Mouse (Mus musculus): ENCODE measurements at regions not wholly inside any gene's neighbourhood (a gene's known extent, or its start where the extent isn't known, plus 50 kb on each side); places are given as distances from the start of the nearest gene placed in this dataset.

DNA sequence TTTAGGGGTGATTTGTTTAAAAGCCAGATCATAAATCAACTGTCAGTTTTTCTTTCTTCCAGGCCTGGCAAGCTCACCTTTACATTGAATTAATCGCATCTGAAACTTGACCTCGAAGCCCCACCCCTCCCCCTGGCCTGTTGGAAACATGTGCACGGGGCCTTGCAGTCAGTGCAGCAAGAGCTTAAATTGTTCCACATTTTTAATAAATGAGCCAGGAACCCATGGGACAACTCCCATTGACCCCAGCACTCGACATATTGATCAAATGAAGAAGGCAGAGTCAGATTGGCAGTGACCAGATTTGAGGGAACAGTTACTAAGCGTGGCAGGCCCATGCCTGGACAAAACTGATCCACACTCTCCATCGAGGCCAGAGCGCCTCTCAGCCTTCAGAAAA, 77.2 kb upstream of the Tspan2 start:
- ATAC-seq (ENCODE audit: low read depth): no peak
- Histone ChIP-seq H3K4me2 (ENCODE audit: low read depth, low read length) (no peak overlapping the region), H3K4me3 (ENCODE audit: low read depth, low read length) (no peak overlapping the region), H3K27ac (ENCODE audit: low read depth, low read length) (no peak overlapping the region), H3K27me3 (ENCODE audit: control insufficient read depth, insufficient read depth, low read length) (no peaks in the 10 kb centered on the region), H3K9me3 (ENCODE audit: control insufficient read depth, low read length) (no peaks in the 10 kb centered on the region), H3K36me3 (ENCODE audit: control insufficient read depth, insufficient read depth, low read length) (no peaks in the 10 kb centered on the region), H3K9ac (replicated peaks; ENCODE audit: low read depth, low read length) (no peak overlapping the region), H3K4me1 (ENCODE audit: control insufficient read depth, insufficient read depth, low read length) (no peaks in the 10 kb centered on the region)
- 72% methylated on average over 7 of the region's 7 CpGs for WGBS

DNA sequence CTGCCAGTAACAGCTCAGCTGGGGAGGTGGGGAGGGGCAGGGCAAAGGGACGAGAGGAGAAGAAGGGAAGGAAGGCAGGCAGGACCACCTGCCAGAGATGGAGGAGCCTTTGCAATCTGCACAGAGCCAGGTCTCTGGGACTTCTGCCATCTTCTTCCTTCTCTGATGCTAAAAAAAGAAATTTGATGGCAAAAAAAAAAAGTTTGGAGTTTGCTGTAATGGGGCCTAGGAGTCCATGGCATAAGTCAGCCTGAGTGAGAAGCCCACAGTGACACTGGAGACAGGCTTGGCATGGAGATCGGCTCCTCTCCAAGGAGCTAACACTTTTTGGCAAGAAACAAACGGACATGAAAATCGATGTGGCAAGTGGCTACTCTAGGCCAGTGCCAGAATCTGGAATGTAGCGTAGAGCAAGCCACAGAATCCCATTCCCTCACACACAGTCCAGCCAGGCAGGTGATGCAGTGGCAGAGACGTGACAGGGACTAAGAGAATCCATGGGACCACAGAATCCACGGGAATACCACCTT, 76.7 kb upstream of the Tspan2 start:
- no peaks in the 10 kb centered on the region for H3K27me3 ChIP-seq (ENCODE audit: control insufficient read depth, insufficient read depth, low read length)
- WGBS: 85% methylated on average over 7 of the region's 7 CpGs
- H3K9ac ChIP-seq (replicated peaks; ENCODE audit: low read depth, low read length): no peak overlapping the region
- no peaks in the 10 kb centered on the region for H3K9me3 ChIP-seq (ENCODE audit: control insufficient read depth, low read length)
- no peak overlapping the region for H3K4me3 ChIP-seq (ENCODE audit: low read depth, low read length)
- no peaks in the 10 kb centered on the region for H3K4me1 ChIP-seq (ENCODE audit: control insufficient read depth, insufficient read depth, low read length)
- ATAC-seq (ENCODE audit: low read depth): no peak
- H3K4me2 ChIP-seq (ENCODE audit: low read depth, low read length): no peak overlapping the region
- no peaks in the 10 kb centered on the region for H3K36me3 ChIP-seq (ENCODE audit: control insufficient read depth, insufficient read depth, low read length)
- H3K27ac ChIP-seq (ENCODE audit: low read depth, low read length): no peak overlapping the region

DNA sequence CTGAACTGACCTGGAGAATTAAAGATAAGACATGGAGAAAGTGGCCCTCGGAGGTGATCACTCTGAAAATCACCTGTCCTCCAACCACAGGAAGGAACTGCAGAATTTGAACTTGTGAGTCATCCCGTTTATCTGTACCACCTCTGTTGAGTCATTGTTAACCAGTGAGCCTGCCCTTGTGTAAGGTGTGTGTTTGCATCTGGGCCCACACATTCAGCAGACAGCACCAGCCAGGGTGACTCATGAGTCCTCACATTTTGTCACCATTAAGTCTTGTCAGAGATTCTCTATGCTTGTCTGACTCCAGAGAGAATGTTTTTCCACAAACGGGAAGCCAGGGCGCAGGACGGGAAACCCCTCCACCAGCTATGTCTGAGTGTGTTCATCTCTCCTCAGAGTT, 75.0 kb upstream of the Tspan2 start:
- ATAC-seq (ENCODE audit: low read depth): no peak
- Histone ChIP-seq H3K4me3 (ENCODE audit: low read depth, low read length) (no peak overlapping the region), H3K27me3 (ENCODE audit: control insufficient read depth, insufficient read depth, low read length) (no peaks in the 10 kb centered on the region), H3K9me3 (ENCODE audit: control insufficient read depth, low read length) (no peaks in the 10 kb centered on the region), H3K9ac (replicated peaks; ENCODE audit: low read depth, low read length) (no peak overlapping the region), H3K27ac (ENCODE audit: low read depth, low read length) (no peak overlapping the region), H3K36me3 (ENCODE audit: control insufficient read depth, insufficient read depth, low read length) (no peaks in the 10 kb centered on the region), H3K4me1 (ENCODE audit: control insufficient read depth, insufficient read depth, low read length) (no peaks in the 10 kb centered on the region), H3K4me2 (ENCODE audit: low read depth, low read length) (no peak overlapping the region)
- 88% methylated on average over 5 of the region's 5 CpGs for WGBS

DNA sequence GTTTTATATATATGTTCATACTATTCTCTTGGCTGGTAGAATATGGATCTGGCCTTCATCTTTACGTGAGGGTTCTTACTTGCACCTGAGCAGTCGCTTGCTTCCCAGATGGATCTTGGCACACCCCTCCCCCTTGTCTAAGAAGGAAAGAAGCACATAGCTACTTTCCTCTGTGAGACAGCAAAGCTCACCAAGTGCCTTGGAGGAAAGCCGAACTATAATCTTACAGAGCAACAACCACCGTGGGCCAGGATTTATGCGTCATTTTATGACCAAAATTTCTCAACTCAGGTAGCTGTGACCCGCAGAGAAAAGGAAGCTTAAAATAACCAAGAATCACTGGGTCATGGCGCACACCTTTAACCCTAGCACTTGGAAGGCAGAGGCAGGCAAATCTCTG, 73.0 kb upstream of the Tspan2 start:
- Histone ChIP-seq H3K36me3 (ENCODE audit: control insufficient read depth, insufficient read depth, low read length) (no peaks in the 10 kb centered on the region), H3K4me2 (ENCODE audit: low read depth, low read length) (no peak overlapping the region), H3K27me3 (ENCODE audit: control insufficient read depth, insufficient read depth, low read length) (no peaks in the 10 kb centered on the region), H3K4me3 (ENCODE audit: low read depth, low read length) (no peak overlapping the region), H3K27ac (ENCODE audit: low read depth, low read length) (no peak overlapping the region), H3K9ac (replicated peaks; ENCODE audit: low read depth, low read length) (no peak overlapping the region), H3K9me3 (ENCODE audit: control insufficient read depth, low read length) (no peaks in the 10 kb centered on the region), H3K4me1 (ENCODE audit: control insufficient read depth, insufficient read depth, low read length) (no peaks in the 10 kb centered on the region)
- WGBS: 93% methylated on average over 7 of the region's 7 CpGs
- ATAC-seq (ENCODE audit: low read depth): no peak

DNA sequence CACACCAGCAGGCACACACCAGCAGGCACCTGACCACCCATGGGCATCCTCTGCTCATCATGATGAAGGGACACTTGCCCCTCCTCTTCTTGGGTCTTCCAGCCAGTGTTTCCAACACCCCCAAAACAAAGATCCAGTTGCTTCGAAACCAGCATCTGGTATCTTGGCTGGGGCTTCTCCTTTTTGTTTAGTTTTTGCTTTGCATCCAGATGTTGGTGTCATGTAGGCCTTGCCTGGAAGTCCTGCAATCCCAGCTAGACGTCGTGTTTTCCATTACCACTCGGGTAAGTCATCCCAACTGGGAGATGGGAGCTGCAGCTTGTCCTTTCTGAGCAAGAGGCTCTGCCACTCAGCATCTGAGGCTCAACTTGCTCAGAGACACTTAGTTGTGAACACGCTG, 70.6 kb upstream of the Tspan2 start:
- H3K27ac ChIP-seq (ENCODE audit: low read depth, low read length): no peak overlapping the region
- no peak for ATAC-seq (ENCODE audit: low read depth)
- no peaks in the 10 kb centered on the region for H3K27me3 ChIP-seq (ENCODE audit: control insufficient read depth, insufficient read depth, low read length)
- no peak overlapping the region for H3K9ac ChIP-seq (replicated peaks; ENCODE audit: low read depth, low read length)
- no peaks in the 10 kb centered on the region for H3K4me1 ChIP-seq (ENCODE audit: control insufficient read depth, insufficient read depth, low read length)
- no peak overlapping the region for H3K4me2 ChIP-seq (ENCODE audit: low read depth, low read length)
- H3K9me3 ChIP-seq (ENCODE audit: control insufficient read depth, low read length): no peaks in the 10 kb centered on the region
- H3K36me3 ChIP-seq (ENCODE audit: control insufficient read depth, insufficient read depth, low read length): no peaks in the 10 kb centered on the region
- no peak overlapping the region for H3K4me3 ChIP-seq (ENCODE audit: low read depth, low read length)
- 90% methylated on average over 5 of the region's 5 CpGs for WGBS

DNA sequence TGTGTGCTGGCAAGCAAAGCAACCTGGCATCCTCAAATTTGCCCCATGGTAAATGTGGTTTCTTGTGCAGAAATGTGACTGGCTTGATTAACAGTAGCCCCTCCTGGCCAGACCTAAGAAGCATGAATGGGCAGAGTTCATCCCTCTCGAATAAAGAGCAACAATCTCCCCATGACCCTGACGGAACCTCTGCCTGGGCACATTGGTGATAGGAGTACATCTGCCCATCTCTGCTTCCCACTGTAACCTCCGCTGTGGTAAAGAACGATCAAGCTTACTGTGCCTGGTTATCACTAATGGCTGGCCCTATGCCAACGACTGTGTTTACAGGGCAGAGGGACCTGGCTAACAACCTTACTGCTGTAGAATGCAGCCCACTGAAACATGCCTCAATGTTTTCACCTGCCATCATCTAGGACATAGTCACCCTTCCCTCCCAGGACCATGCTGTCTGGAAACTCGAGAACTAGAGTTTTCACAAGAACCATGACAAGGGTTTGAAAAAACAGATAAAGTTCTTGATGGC, 69.6 kb upstream of the Tspan2 start:
- 84% methylated on average over 6 of the region's 6 CpGs for WGBS

DNA sequence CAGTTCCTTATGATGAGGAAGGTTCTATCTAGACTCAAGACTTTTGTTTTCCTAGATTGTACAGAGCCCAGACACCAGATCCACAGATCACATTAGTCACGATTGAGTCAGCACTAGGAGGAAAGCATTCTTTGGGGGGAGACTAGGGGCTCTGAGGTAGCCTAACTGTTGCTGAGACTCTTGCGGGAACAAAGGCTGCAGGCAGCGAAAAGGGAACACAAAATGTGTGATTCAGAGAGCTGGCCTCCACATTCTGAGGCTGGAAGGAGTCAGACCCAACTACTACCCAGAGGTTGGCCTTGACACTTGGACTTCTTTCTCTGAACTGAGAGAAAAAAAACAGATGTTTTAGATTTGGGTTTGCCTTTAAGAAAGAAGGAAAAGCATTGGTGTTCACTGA, 66.5 kb upstream of the Tspan2 start:
- H3K27ac ChIP-seq (ENCODE audit: low read depth, low read length): no peak overlapping the region
- no peaks in the 10 kb centered on the region for H3K36me3 ChIP-seq (ENCODE audit: control insufficient read depth, insufficient read depth, low read length)
- no peaks in the 10 kb centered on the region for H3K4me1 ChIP-seq (ENCODE audit: control insufficient read depth, insufficient read depth, low read length)
- ATAC-seq (ENCODE audit: low read depth): no peak
- H3K9ac ChIP-seq (replicated peaks; ENCODE audit: low read depth, low read length): no peak overlapping the region
- 80% methylated on average over 3 of the region's 3 CpGs for WGBS
- no peak overlapping the region for H3K4me2 ChIP-seq (ENCODE audit: low read depth, low read length)
- H3K9me3 ChIP-seq (ENCODE audit: control insufficient read depth, low read length): no peaks in the 10 kb centered on the region
- no peak overlapping the region for H3K4me3 ChIP-seq (ENCODE audit: low read depth, low read length)
- no peaks in the 10 kb centered on the region for H3K27me3 ChIP-seq (ENCODE audit: control insufficient read depth, insufficient read depth, low read length)

More for the DNA sequence above, 69.6 kb upstream of the Tspan2 start:
- Histone ChIP-seq H3K9me3 (ENCODE audit: control insufficient read depth, low read length) (no peaks in the 10 kb centered on the region), H3K36me3 (ENCODE audit: control insufficient read depth, insufficient read depth, low read length) (no peaks in the 10 kb centered on the region), H3K4me1 (ENCODE audit: control insufficient read depth, insufficient read depth, low read length) (no peaks in the 10 kb centered on the region), H3K27ac (ENCODE audit: low read depth, low read length) (no peak overlapping the region), H3K27me3 (ENCODE audit: control insufficient read depth, insufficient read depth, low read length) (no peaks in the 10 kb centered on the region), H3K4me3 (ENCODE audit: low read depth, low read length) (no peak overlapping the region), H3K9ac (replicated peaks; ENCODE audit: low read depth, low read length) (no peak overlapping the region), H3K4me2 (ENCODE audit: low read depth, low read length) (no peak overlapping the region)
- no peak for ATAC-seq (ENCODE audit: low read depth)

DNA sequence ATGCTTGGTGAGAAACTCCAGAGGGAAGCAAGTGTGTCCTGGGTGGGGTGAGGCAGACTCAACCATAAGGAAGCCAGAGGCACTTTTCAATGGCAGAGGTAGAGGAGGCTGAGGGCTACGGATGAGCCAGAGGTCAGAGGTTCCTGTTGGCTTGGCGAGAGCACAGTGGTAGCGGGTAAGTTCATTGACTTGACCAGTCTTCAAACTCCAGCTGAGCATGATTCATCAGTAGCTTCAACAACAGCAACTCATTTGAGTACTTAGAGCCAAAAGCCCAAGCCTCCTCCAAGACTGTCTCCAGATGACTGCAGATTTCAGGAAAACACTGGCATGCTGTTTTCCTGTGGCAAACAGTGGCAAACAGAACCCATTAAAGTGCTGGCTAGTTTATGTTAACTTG, 65.8 kb upstream of the Tspan2 start:
- no peak for ATAC-seq (ENCODE audit: low read depth)
- H3K9me3 ChIP-seq (ENCODE audit: control insufficient read depth, low read length): no peaks in the 10 kb centered on the region
- no peak overlapping the region for H3K4me3 ChIP-seq (ENCODE audit: low read depth, low read length)
- H3K27me3 ChIP-seq (ENCODE audit: control insufficient read depth, insufficient read depth, low read length): no peaks in the 10 kb centered on the region
- H3K36me3 ChIP-seq (ENCODE audit: control insufficient read depth, insufficient read depth, low read length): no peaks in the 10 kb centered on the region
- H3K27ac ChIP-seq (ENCODE audit: low read depth, low read length): no peak overlapping the region
- no peak overlapping the region for H3K9ac ChIP-seq (replicated peaks; ENCODE audit: low read depth, low read length)
- 85% methylated on average over 3 of the region's 3 CpGs for WGBS
- no peak overlapping the region for H3K4me2 ChIP-seq (ENCODE audit: low read depth, low read length)
- H3K4me1 ChIP-seq (ENCODE audit: control insufficient read depth, insufficient read depth, low read length): no peaks in the 10 kb centered on the region

DNA sequence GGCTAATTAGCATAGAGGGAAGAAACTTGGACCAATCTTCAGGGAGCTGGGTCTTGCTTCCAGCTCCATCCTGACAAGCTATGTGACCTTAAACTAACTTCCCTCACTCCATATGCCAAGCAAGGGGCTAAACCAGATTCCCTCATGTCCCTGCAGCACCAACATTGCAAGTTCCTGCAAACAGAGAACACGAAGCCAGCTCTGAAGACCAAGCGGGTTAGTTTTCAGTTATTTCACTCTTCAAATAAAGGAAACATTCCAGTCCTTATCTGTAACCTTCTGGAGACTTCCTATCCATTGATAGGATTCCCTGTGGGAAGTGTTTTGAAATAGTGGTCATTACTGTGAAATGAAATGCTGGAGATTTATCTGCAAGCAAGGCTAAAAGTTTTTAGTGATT, 64.4 kb upstream of the Tspan2 start:
- no peak overlapping the region for H3K9ac ChIP-seq (replicated peaks; ENCODE audit: low read depth, low read length)
- no peaks in the 10 kb centered on the region for H3K36me3 ChIP-seq (ENCODE audit: control insufficient read depth, insufficient read depth, low read length)
- H3K4me2 ChIP-seq (ENCODE audit: low read depth, low read length): no peak overlapping the region
- H3K4me3 ChIP-seq (ENCODE audit: low read depth, low read length): no peak overlapping the region
- H3K4me1 ChIP-seq (ENCODE audit: control insufficient read depth, insufficient read depth, low read length): no peaks in the 10 kb centered on the region
- no peak for ATAC-seq (ENCODE audit: low read depth)
- WGBS: 92% methylated on average over 2 of the region's 2 CpGs
- no peak overlapping the region for H3K27ac ChIP-seq (ENCODE audit: low read depth, low read length)
- no peaks in the 10 kb centered on the region for H3K9me3 ChIP-seq (ENCODE audit: control insufficient read depth, low read length)
- H3K27me3 ChIP-seq (ENCODE audit: control insufficient read depth, insufficient read depth, low read length): no peaks in the 10 kb centered on the region

Measured in neural tube, embryonic 14.5 days (tissue).